Mouse (Mus musculus) mouse trophoblast stem cell (cell line): ENCODE measurements around the gene Pdzd2.

Source experiments
- in situ Hi-C, 2 experiments: fragments of 300-500 bp; cut with MseI, MboI; formaldehyde crosslinking; loops; 2 replicates in 1 of 2; 3 replicates in 1 of 2; pipeline ENCODE4 v1.15.1; 2025

The Pdzd2 gene

GRCm38 (mm10) chr15:12481261-12481660 is 258.5 kb downstream of the Pdzd2 start:
- in situ Hi-C loops = no loop called here

- in situ Hi-C loops = no loop called here
Measured at GRCm38 (mm10) chr15:12480369-12480768, 259.4 kb downstream of the Pdzd2 start.

DNA sequence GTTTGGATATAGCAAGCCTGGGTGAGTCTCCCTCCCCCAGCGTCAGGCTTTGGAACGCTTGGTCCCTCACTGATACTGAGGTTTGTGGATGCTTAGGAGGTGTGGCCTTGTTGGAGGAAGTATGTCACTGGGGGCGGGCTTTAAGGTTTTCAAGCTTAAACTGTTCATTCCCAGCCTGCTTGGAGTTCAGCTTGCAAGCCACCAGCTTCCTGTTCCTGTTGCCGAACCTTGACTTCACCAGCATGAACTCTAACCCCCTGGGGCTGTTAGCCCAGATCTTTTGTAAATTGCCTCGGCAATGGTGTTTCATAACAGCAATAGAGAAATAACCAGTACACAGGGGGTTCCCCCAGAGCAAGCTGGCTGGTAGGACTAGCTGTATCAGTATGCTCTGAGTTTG is 260.4 kb downstream of the Pdzd2 start:
- in situ Hi-C loops = no loop called here

GRCm38 (mm10) chr15:12473596-12473995 is 266.1 kb downstream of the Pdzd2 start:
- in situ Hi-C loops = no loop called here

GRCm38 (mm10) chr15:12472646-12473045 is 267.1 kb downstream of the Pdzd2 start:
- in situ Hi-C loops = no loop called here

GRCm38 (mm10) chr15:12470900-12471838 is 268.6 kb downstream of the Pdzd2 start:
- in situ Hi-C loops = no loop called here

- in situ Hi-C loops = no loop called here
Measured at GRCm38 (mm10) chr15:12468625-12469024, 271.1 kb downstream of the Pdzd2 start.

- in situ Hi-C loops = no loop called here
Measured at GRCm38 (mm10) chr15:12465748-12466147, 274.0 kb downstream of the Pdzd2 start.

GRCm38 (mm10) chr15:12456808-12457207 is 282.9 kb downstream of the Pdzd2 start:
- in situ Hi-C loops = no loop called here

- in situ Hi-C loops = no loop called here
Measured at GRCm38 (mm10) chr15:12453343-12453742, 286.4 kb downstream of the Pdzd2 start.

- in situ Hi-C loops = no loop called here
Measured at GRCm38 (mm10) chr15:12452141-12452995, 287.4 kb downstream of the Pdzd2 start.

DNA sequence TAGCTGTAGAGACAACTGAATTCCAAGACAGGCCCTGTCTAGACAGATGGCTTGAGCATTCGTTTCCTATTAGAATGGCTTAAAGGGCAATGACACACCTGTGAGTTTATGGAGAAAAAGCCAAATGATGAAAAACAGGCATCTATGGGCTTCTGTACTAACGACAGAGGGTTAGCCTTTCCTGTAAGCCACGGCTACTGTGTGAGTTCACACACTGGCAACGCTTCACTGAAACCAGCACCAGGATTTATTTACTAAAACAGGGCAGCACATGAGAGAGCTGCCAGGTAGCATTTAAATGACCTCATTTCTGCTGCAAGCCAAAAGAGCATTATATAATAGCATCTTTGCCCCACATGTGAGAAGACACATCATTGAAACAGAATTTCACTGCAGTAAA is 288.3 kb downstream of the Pdzd2 start:
- in situ Hi-C loops = no loop called here

DNA sequence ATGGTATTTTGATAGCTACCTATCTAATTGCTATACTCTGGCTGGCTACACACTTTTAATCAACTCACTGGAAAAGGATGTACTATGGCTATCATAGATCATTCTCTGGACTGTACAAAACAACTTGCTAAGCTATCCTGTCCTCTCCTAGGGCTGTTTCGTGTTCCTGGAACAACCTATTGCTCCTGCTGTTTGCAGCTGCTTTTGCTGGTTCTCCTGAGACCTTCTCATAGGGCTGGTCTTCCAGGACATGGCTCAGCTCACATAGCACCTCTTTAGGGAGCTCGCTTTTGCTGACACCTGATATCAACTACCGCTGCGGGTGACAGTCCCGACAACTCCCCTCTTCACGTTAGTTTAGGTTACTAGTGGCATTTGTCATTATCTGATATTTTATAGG is 288.9 kb downstream of the Pdzd2 start:
- in situ Hi-C loops = no loop called here

DNA sequence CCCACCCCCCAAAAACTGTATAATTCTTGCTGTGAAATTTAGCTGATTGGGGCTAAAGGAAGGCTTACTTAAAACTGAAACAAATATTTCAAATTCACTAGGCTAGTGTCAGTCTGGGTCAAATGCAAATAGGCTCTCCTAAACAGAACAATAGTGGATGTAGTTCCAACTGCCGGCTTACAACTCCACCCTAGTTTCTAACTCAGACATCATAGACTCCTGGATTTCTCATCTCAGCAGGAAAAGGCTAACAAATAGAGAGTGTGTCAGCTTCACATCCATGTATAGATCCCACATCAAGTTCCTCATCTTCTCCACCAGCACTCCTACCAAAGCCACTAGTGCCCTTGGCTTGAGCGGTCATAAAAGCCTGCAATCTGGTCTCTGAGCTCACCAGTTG is 290.4 kb downstream of the Pdzd2 start:
- in situ Hi-C loops = no loop called here

GRCm38 (mm10) chr15:12447021-12447434 is 292.7 kb downstream of the Pdzd2 start:
- in situ Hi-C loops = no loop called here

GRCm38 (mm10) chr15:12444551-12444950 is 295.2 kb downstream of the Pdzd2 start:
- in situ Hi-C loops = no loop called here

DNA sequence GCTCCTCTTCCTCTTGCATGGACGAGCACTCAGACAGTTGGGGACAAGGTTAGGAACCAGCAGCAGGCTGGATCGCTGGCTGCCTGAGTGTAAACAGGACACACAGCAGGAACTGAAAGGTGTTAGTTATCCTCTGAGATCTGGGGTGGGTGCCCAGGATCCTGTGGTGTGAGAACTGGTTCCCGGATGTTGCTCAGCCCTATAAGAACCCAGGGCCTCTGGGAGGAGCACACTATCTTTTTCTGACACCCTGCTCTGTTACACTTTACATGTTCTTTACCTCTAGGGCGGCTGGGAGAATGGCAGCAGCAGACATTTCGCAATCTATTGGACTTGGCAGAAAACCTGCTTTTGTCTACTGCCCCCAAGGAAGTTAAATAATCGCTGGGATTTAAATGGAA is 300.4 kb downstream of the Pdzd2 start:
- in situ Hi-C loops = no loop called here

GRCm38 (mm10) chr15:12438691-12439090 is 301.0 kb downstream of the Pdzd2 start:
- in situ Hi-C loops = no loop called here

DNA sequence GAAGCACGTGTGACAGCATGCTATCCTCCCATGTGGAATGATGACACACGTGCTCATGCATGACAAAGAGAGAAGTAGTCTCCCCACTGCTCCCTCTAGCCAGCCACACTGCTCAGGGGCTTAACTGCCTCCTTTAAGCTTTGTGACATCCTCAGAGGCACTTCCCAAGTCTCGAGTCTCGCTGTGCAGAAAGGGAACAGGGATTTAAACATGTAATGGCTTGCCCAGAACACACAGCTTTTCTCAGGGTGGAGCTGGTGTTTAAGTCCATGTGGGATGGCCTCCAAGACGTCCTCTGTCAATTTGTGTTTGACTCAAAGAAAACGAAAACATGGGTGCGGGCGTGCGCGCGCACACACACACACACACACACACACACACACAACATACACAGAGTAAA is 301.6 kb downstream of the Pdzd2 start:
- in situ Hi-C loops = no loop called here

GRCm38 (mm10) chr15:12435910-12436309 is 303.8 kb downstream of the Pdzd2 start:
- in situ Hi-C loops = no loop called here

GRCm38 (mm10) chr15:12433893-12434599 is 305.7 kb downstream of the Pdzd2 start:
- in situ Hi-C loops = no loop called here

GRCm38 (mm10) chr15:12432879-12433278 is 306.8 kb downstream of the Pdzd2 start:
- in situ Hi-C loops = no loop called here
